Mouse (Mus musculus) natural killer cell, adult 2 months (primary cell): ENCODE data around the gene Tfdp2.

Source experiments
- DNase-seq, 2 experiments: peaks; one replicate each; pipeline ENCODE4 v3.0.0; 2022; ENCODE audit warnings: low spot score in 2 of 2

The Tfdp2 gene

DNA sequence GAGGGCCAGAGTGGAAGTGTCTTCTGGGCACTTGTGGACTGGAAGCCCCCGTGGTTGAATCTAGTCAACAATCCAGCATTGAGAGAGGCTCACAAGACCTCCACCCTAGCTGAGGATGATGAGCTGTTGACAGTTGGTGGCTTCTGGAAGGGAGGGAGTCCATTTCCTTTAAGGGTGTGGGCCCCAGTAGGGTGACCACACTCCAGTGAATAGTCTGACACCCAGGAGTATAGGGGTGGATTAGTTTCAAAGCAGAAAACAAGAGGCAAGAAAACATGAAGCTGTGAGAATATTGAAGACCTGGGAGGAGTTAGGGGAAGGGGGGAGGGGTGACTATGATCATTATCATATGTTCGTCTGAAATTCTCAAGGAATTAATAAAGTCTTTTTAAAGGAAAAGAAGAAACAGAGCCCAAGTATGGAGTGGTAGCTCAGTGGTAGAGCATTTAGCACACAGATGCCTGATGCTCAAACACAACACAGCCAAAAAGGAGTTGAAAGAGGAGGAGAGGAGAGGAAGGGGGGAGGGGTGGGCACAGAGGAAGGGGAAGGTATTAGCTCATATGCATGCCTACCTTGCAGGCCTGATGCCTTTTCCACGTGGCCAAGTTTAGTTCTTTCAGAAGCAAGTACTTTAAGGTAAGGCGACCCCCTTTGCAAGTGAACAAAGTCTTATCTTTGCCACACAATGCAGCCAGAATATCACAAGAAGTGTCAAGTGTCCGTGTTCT, 173.7 kb downstream of the Tfdp2 start:
- DNase-seq: no peak

DNA sequence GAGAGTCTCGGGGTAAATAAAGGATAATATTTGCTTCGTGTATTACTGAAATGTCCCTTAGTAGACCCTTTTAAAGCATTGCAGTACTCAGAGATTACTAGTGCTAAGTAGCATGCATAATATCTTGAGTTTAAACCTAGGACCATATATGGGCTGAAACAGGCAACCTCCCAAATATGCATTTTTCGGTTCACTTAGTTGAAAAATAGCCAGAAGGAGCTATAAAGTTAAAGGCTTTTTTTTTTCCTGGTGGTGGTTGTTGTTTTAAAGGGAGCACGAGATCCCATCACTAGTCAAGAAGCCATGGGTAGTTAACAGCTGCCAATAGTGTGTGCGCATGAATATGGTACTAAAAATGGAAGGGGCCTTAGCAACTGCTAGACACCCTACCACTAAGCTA, 175.0 kb downstream of the Tfdp2 start:
- DNase-seq: no peak
